Mouse (Mus musculus) C2C12 (cell line): ENCODE data around the gene Kcnab2. TPM values are rescaled to one million over a fixed set of nuclear protein-coding genes. Genes with fewer than 3 reads are reported as not detected.
A peak's percentile ranks its signal among the peaks of the same experiment; 100 is the strongest.

ENCODE experiments used
- H3K27me3 ChIP-seq: one replicate; pipeline ENCODE4 v1.6.1; 2011; ENCODE audit not compliant: control insufficient read depth, insufficient read depth, insufficient read length
- H3K36me3 ChIP-seq: one replicate; pipeline ENCODE4 v1.6.1; 2011; ENCODE audit not compliant: control insufficient read depth, insufficient read depth
- H3K4me3 ChIP-seq: one replicate; pipeline ENCODE4 v1.5.1; 2011; ENCODE audit warnings: mild to moderate bottlenecking, control low read depth; ENCODE audit not compliant: poor library complexity, insufficient read depth, severe bottlenecking
- H3K79me2 ChIP-seq: one replicate; pipeline ENCODE4 v1.6.1; 2011; ENCODE audit not compliant: control insufficient read depth, insufficient read depth
- H3K79me3 ChIP-seq: one replicate; pipeline ENCODE4 v1.6.1; 2011; ENCODE audit warnings: low read depth, control low read depth
- H3ac ChIP-seq: one replicate; pipeline ENCODE3; 2011; ENCODE audit warnings: low read depth; ENCODE audit not compliant: control insufficient read depth, insufficient read length
- CEBPB ChIP-seq: IDR thresholded peaks from one replicate; pipeline ENCODE4 v1.6.1; 2011; ENCODE audit warnings: low read depth, mild to moderate bottlenecking, control low read depth, moderate library complexity
- CTCF ChIP-seq: IDR thresholded peaks from one replicate; pipeline ENCODE4 v1.5.1; 2011; ENCODE audit not compliant: control insufficient read depth, insufficient read depth, insufficient read length
- FOSL1 ChIP-seq: IDR thresholded peaks from one replicate; pipeline ENCODE4 v1.8.0; 2011; ENCODE audit warnings: mild to moderate bottlenecking, low read length; ENCODE audit not compliant: poor library complexity, insufficient read depth, severe bottlenecking
- MAX ChIP-seq: IDR thresholded peaks from one replicate; pipeline ENCODE4 v1.6.1; 2011; ENCODE audit warnings: mild to moderate bottlenecking, control low read depth
- MYOD1 ChIP-seq: IDR thresholded peaks from one replicate; pipeline ENCODE4 v1.6.1; 2011; ENCODE audit warnings: low read depth; ENCODE audit not compliant: control insufficient read depth, insufficient read length
- MYOG ChIP-seq: IDR thresholded peaks from one replicate; pipeline ENCODE4 v1.6.1; 2011; ENCODE audit not compliant: control insufficient read depth, insufficient read length; ENCODE audit errors: extremely low read depth
- USF1 ChIP-seq: IDR thresholded peaks from one replicate; pipeline ENCODE4 v1.6.1; 2011; ENCODE audit warnings: low read depth, mild to moderate bottlenecking, control low read depth, moderate library complexity
- polyA plus RNA-seq: library from polyadenylated mRNA; unstranded; fragments of >200 nt; fragmentation: generic; extraction: Trizol; gene quantifications from one replicate; pipeline ENCODE4 v1.2.1, GENCODE M21; 2012; ENCODE audit warnings: missing spikeins

Gene Kcnab2
- polyA plus RNA-seq, 1 experiment, result 8.5 TPM

DNA sequence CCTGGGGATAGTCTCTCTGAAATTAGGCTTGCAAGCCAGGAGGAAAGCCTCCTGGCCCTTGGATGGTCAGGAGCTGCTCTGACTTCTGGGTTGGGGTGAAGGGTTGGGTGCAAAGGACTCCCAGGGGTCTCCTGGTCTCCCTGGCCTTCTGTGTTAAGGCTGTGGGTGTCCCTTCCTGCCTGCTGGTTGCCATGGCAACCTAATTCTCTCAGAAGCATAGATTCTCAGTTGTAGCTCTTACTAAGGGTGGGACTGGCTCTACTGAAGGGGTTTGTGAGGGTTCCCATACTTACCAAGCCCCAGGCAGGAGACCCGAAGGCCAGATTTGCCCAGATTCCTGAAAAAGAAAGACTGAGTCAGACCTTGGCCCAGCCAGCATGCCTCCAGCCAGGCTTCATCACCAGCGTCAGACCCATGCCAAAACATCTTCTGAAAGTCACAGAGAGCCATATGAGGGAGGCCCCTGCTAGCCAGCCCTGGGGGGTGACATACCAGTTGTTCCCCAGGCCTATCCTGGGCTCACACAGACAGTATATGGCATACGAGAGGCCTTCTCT is 65.1 kb downstream of the Kcnab2 start:
- Histone ChIP-seq H3K79me2 (no peaks in the 10 kb centered on the region), H3K27me3 (peaks cover 30% of the 10 kb centered on the region), H3K79me3 (no peaks in the 10 kb centered on the region), H3K36me3 (no peaks in the 10 kb centered on the region), H3ac (no peak overlapping the region), H3K4me3 (no peak overlapping the region)
- TF ChIP-seq USF1, result no peak
- no peak for TF ChIP-seq MYOD1
- no peak for TF ChIP-seq MYOG
- TF ChIP-seq CTCF, result no peak
- no peak for TF ChIP-seq FOSL1
- no peak for TF ChIP-seq MAX
- TF ChIP-seq CEBPB, result no peak

DNA sequence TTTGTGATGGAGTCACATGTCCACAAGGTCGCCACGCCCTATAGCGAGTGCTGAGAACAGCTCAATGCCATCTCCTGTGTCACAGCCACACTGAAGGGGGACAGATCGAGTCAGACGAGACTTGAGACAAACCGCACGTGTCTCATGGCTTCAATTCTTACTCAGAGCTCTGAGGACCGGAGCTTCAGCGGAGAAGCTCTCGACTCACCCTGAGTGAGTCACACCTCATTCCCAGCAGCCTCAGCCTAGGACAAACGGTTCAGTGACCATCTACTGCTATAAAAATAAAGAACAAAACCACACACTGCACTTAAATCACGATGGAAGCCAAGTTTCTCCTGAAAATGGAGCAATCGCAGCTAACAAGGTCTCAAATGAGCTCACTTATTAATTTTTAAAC is 66.7 kb downstream of the Kcnab2 start:
- Histone ChIP-seq H3ac (no peak overlapping the region), H3K36me3 (no peaks in the 10 kb centered on the region), H3K79me2 (no peaks in the 10 kb centered on the region), H3K79me3 (no peaks in the 10 kb centered on the region), H3K4me3 (no peak overlapping the region), H3K27me3 (peaks cover 34% of the 10 kb centered on the region)
- TF ChIP-seq USF1, result peak; percentile 77
- no peak for TF ChIP-seq CTCF
- TF ChIP-seq MAX, result peak; percentile 93
- TF ChIP-seq FOSL1, result peak; percentile 16
- TF ChIP-seq MYOG, result no peak
- peak; percentile 59 for TF ChIP-seq CEBPB

GRCm38 (mm10) chr4:152406531-152406930 is 71.1 kb downstream of the Kcnab2 start:
- Histone ChIP-seq H3K27me3 (peaks cover 59% of the 10 kb centered on the region), H3K4me3 (no peak overlapping the region), H3K36me3 (no peaks in the 10 kb centered on the region), H3K79me2 (no peaks in the 10 kb centered on the region), H3ac (no peak overlapping the region), H3K79me3 (no peaks in the 10 kb centered on the region)
- TF ChIP-seq MAX (no peak), CEBPB (no peak), USF1 (no peak), FOSL1 (no peak), CTCF (no peak)

DNA sequence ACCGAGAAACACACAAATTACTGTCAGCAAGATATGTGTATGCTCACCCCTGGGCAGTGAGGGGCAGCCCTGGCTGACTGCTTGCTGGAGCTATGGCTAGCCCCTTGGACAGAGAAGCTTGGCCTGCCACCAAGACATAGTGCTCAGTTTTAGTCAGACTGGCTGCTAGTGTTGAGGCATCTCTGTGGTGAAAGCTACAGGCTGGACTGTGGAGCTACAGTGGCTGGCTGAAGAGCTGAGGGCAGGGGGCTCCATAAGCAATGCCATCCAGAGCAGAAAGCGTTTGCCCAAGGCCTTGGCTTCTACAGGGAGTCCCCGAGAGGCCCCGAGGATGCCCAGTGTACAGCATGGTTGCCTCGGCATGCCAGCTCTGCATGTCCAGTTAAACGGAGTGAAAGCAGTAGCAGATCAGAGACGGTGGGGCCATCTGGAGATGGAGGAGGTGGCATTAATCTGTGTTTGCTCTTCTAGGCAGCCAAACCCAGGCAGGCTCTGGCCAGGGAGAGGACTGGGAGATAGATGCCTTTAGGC is 71.9 kb downstream of the Kcnab2 start:
- H3ac ChIP-seq, result no peak overlapping the region
- H3K4me3 ChIP-seq, result no peak overlapping the region
- H3K79me3 ChIP-seq, result no peaks in the 10 kb centered on the region
- no peaks in the 10 kb centered on the region for H3K36me3 ChIP-seq
- TF ChIP-seq MAX (no peak), USF1 (no peak), FOSL1 (no peak), MYOG (no peak), MYOD1 (no peak), CTCF (no peak), CEBPB (no peak)
- no peaks in the 10 kb centered on the region for H3K79me2 ChIP-seq
- H3K27me3 ChIP-seq, result peaks cover 67% of the 10 kb centered on the region

DNA sequence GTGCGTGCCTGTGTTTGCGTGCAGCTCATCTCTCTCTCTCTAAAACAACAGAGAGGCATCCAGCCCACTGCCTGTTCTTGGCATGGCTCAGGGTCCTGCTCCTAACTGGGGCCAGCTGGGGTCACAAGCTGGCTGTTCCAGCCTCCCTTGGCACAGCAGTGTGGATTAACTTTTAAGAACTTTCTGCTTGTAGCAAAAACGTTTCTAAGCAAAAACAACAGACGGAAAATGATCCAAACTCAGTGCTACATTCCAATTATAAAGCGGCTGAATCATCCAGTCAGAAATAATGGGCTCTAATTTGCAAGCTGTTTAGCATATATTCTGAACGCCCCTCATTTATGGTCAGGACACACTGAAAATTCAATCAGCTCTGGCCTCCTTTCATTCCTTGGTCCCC is 72.5 kb downstream of the Kcnab2 start:
- no peak overlapping the region for H3ac ChIP-seq
- peaks cover 70% of the 10 kb centered on the region for H3K27me3 ChIP-seq
- no peaks in the 10 kb centered on the region for H3K79me2 ChIP-seq
- H3K36me3 ChIP-seq, result no peaks in the 10 kb centered on the region
- H3K79me3 ChIP-seq, result no peaks in the 10 kb centered on the region
- TF ChIP-seq MYOD1, result no peak
- no peak for TF ChIP-seq FOSL1
- TF ChIP-seq MAX, result no peak
- TF ChIP-seq CEBPB, result no peak
- TF ChIP-seq CTCF, result no peak
- no peak for TF ChIP-seq USF1
- TF ChIP-seq MYOG, result no peak
- no peak overlapping the region for H3K4me3 ChIP-seq

DNA sequence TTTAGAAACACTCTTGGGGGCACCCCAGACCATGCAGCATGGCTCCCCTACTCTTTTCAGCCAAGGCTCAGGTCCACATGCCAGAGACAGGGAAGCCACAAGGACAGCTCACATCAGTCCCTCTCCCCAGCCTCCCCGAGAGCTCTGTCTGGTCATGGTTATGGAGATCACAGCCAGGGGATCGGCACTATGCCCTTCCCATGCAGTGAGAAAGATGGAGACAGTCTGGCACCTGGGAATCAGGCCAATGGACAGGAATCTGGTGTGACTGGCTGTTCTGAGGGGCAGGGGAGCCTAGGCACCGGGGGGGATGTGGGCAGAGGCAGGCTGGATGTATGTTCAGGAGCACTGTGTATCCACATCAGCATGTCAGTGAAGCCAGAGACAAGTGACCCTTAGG is 78.7 kb downstream of the Kcnab2 start:
- no peak for TF ChIP-seq CTCF
- no peak for TF ChIP-seq MYOG
- no peak for TF ChIP-seq FOSL1
- no peak for TF ChIP-seq CEBPB
- TF ChIP-seq USF1, result no peak
- no peak for TF ChIP-seq MAX
- no peak for TF ChIP-seq MYOD1
- no peaks in the 10 kb centered on the region for H3K36me3 ChIP-seq

More for the DNA sequence above, 78.7 kb downstream of the Kcnab2 start:
- Histone ChIP-seq H3K79me2 (no peaks in the 10 kb centered on the region), H3K27me3 (peaks cover 64% of the 10 kb centered on the region), H3K79me3 (no peaks in the 10 kb centered on the region), H3K4me3 (no peak overlapping the region), H3ac (no peak overlapping the region)
